Mouse (Mus musculus) forebrain, embryonic 16.5 days (tissue): ENCODE measurements around the gene Cnbd2. TPM values are rescaled to one million over a fixed set of nuclear protein-coding genes. Genes with fewer than 3 reads are reported as not detected.
A peak's percentile ranks its signal among the peaks of the same experiment; 100 is the strongest.

Source experiments
- ATAC-seq: fragments of 200-750 bp; cut with Nextera tagmentation; 2 replicates; pipeline ENCODE4 v1.8.0; 2017; ENCODE audit warnings: mild to moderate bottlenecking, moderate library complexity
- H3K27ac ChIP-seq: fragments of 300-500 bp; sonication (generic); 2 replicates; pipeline ENCODE4 v1.5.1; 2014; ENCODE audit warnings: low read length, control low read depth
- H3K27me3 ChIP-seq: fragments of 300-500 bp; sonication (generic); replicated peaks from 2 replicates; pipeline ENCODE4 v1.6.1; 2014; ENCODE audit warnings: low read length; ENCODE audit not compliant: control insufficient read depth, insufficient read depth
- H3K36me3 ChIP-seq: fragments of 300-500 bp; sonication (generic); 2 replicates; pipeline ENCODE4 v1.6.1; 2014; ENCODE audit not compliant: control insufficient read depth, insufficient read depth
- H3K4me1 ChIP-seq: fragments of 300-500 bp; sonication (generic); replicated peaks from 2 replicates; pipeline ENCODE4 v1.6.1; 2014; ENCODE audit warnings: low read length; ENCODE audit not compliant: control insufficient read depth, insufficient read depth
- H3K4me2 ChIP-seq: fragments of 300-500 bp; sonication (generic); 2 replicates; pipeline ENCODE4 v1.6.1; 2014; ENCODE audit warnings: mild to moderate bottlenecking, low read length, control low read depth
- H3K4me3 ChIP-seq: fragments of 300-500 bp; sonication (generic); replicated peaks from 2 replicates; pipeline ENCODE4 v1.5.1; 2014; ENCODE audit warnings: mild to moderate bottlenecking, low read length, control low read depth
- H3K9ac ChIP-seq: fragments of 300-500 bp; sonication (generic); replicated peaks from 2 replicates; pipeline ENCODE4 v1.6.1; 2014; ENCODE audit warnings: low read depth, low read length, control low read depth
- H3K9me3 ChIP-seq: fragments of 300-500 bp; sonication (generic); 2 replicates; pipeline ENCODE4 v1.6.1; 2016; ENCODE audit warnings: low read length; ENCODE audit not compliant: control insufficient read depth
- WGBS: fragments of 180-500 bp; shearing (Covaris S2); extraction: QIAGEN DNeasy Blood & Tissue Kit; methylation state at CpG from one replicate; pipeline ENCODE4 v1.1.7; 2014; 5-methylcytosine and 5-hydroxymethylcytosine counted together
- polyA plus RNA-seq: library from polyadenylated mRNA; unstranded; fragments of >200 nt; fragmentation: Nextera tagmentation; extraction: Ambion mirVana; gene quantifications from 2 replicates; pipeline ENCODE4 v1.2.1, GENCODE M21; 2015

The Cnbd2 gene
- polyA plus RNA-seq, 1 experiment from 2014 or later, result 6.9 TPM

- Histone ChIP-seq H3K4me1 (no peaks in the 10 kb centered on the region), H3K27ac (no peak overlapping the region), H3K9ac (no peak overlapping the region), H3K4me2 (no peak overlapping the region), H3K9me3 (no peaks in the 10 kb centered on the region), H3K27me3 (no peaks in the 10 kb centered on the region), H3K4me3 (no peak overlapping the region), H3K36me3 (0 out of 2 replicates have a peak, but pooled peaks cover 3% of the 10 kb centered on the region)
- ATAC-seq, result no peak
- WGBS, result 50% methylated on average over 5 of the region's 5 CpGs
Observed at GRCm38 (mm10) chr2:156324681-156325080, 12.6 kb downstream of the Cnbd2 start.

GRCm38 (mm10) chr2:156330681-156331080 lies 18.6 kb downstream of the Cnbd2 start:
- WGBS, result 83% methylated on average over 1 of the region's 1 CpGs
- no peaks in the 10 kb centered on the region for H3K36me3 ChIP-seq

GRCm38 (mm10) chr2:156331446-156331965 lies 19.4 kb downstream of the Cnbd2 start:
- Histone ChIP-seq H3K4me3 (no peak overlapping the region), H3K4me1 (no peaks in the 10 kb centered on the region), H3K9ac (no peak overlapping the region), H3K27ac (no peak overlapping the region), H3K27me3 (no peaks in the 10 kb centered on the region), H3K36me3 (no peaks in the 10 kb centered on the region), H3K9me3 (no peaks in the 10 kb centered on the region), H3K4me2 (no peak overlapping the region)
- ATAC-seq, result no peak
- WGBS, result 85% methylated on average over 7 of the region's 7 CpGs

More at GRCm38 (mm10) chr2:156330681-156331080, 18.6 kb downstream of the Cnbd2 start:
- no peak for ATAC-seq
- Histone ChIP-seq H3K4me3 (no peak overlapping the region), H3K27me3 (no peaks in the 10 kb centered on the region), H3K4me1 (no peaks in the 10 kb centered on the region), H3K4me2 (no peak overlapping the region), H3K9ac (no peak overlapping the region), H3K27ac (no peak overlapping the region), H3K9me3 (no peaks in the 10 kb centered on the region)

GRCm38 (mm10) chr2:156340078-156340477 lies 28.0 kb downstream of the Cnbd2 start:
- H3K9me3 ChIP-seq, result no peaks in the 10 kb centered on the region
- H3K9ac ChIP-seq, result no peak overlapping the region
- no peaks in the 10 kb centered on the region for H3K27me3 ChIP-seq
- no peaks in the 10 kb centered on the region for H3K4me1 ChIP-seq
- H3K4me2 ChIP-seq, result no peak overlapping the region
- WGBS, result 88% methylated on average over 4 of the region's 4 CpGs
- no peak overlapping the region for H3K4me3 ChIP-seq
- H3K36me3 ChIP-seq, result no peaks in the 10 kb centered on the region
- H3K27ac ChIP-seq, result no peak overlapping the region
- ATAC-seq, result no peak

GRCm38 (mm10) chr2:156344775-156345532 lies 32.9 kb downstream of the Cnbd2 start:
- H3K4me1 ChIP-seq, result no peaks in the 10 kb centered on the region
- no peaks in the 10 kb centered on the region for H3K36me3 ChIP-seq
- H3K9ac ChIP-seq, result no peak overlapping the region
- H3K27me3 ChIP-seq, result no peaks in the 10 kb centered on the region
- no peaks in the 10 kb centered on the region for H3K9me3 ChIP-seq
- no peak overlapping the region for H3K4me2 ChIP-seq
- 57% methylated on average over 12 of the region's 12 CpGs for WGBS
- H3K27ac ChIP-seq, result no peak overlapping the region
- no peak for ATAC-seq
- H3K4me3 ChIP-seq, result no peak overlapping the region

GRCm38 (mm10) chr2:156348812-156349211 lies 36.7 kb downstream of the Cnbd2 start:
- 86% methylated on average over 4 of the region's 4 CpGs for WGBS
- Histone ChIP-seq H3K9ac (no peak overlapping the region), H3K4me3 (no peak overlapping the region), H3K4me2 (no peak overlapping the region), H3K27me3 (no peaks in the 10 kb centered on the region), H3K36me3 (no peaks in the 10 kb centered on the region), H3K9me3 (no peaks in the 10 kb centered on the region), H3K27ac (no peak overlapping the region), H3K4me1 (no peaks in the 10 kb centered on the region; the same call in 1 of the 2 replicates)
- no peak for ATAC-seq

- ATAC-seq, result no peak
- Histone ChIP-seq H3K27me3 (no peaks in the 10 kb centered on the region), H3K9me3 (no peaks in the 10 kb centered on the region), H3K4me2 (no peak overlapping the region), H3K4me1 (no peaks in the 10 kb centered on the region; the same call in 1 of the 2 replicates), H3K36me3 (no peaks in the 10 kb centered on the region), H3K9ac (no peak overlapping the region), H3K4me3 (no peak overlapping the region), H3K27ac (no peak overlapping the region)
- WGBS, result 93% methylated on average over 4 of the region's 4 CpGs
Observed at GRCm38 (mm10) chr2:156349286-156349848, 37.3 kb downstream of the Cnbd2 start.

GRCm38 (mm10) chr2:156351243-156351642 lies 39.1 kb downstream of the Cnbd2 start:
- Histone ChIP-seq H3K36me3 (no peaks in the 10 kb centered on the region), H3K9me3 (no peaks in the 10 kb centered on the region), H3K27ac (no peak overlapping the region), H3K4me1 (peaks cover 4% of the 10 kb centered on the region), H3K4me3 (no peak overlapping the region), H3K4me2 (no peak overlapping the region), H3K9ac (no peak overlapping the region), H3K27me3 (no peaks in the 10 kb centered on the region)
- ATAC-seq, result no peak
- 79% methylated on average over 7 of the region's 7 CpGs for WGBS

- 79% methylated on average over 8 of the region's 8 CpGs for WGBS
- Histone ChIP-seq H3K36me3 (no peaks in the 10 kb centered on the region), H3K27ac (peak overlapping the region; percentile 16), H3K4me2 (no peak overlapping the region), H3K27me3 (no peaks in the 10 kb centered on the region), H3K4me1 (peaks cover 4% of the 10 kb centered on the region), H3K9ac (no peak overlapping the region), H3K4me3 (no peak overlapping the region), H3K9me3 (no peaks in the 10 kb centered on the region)
- ATAC-seq, result no peak
Observed at GRCm38 (mm10) chr2:156352413-156353165, 40.5 kb downstream of the Cnbd2 start.
